Mouse (Mus musculus) megakaryocyte, embryonic 14.5 days (primary cell): Measurements from ENCODE around the gene Qdpr.

ENCODE experiments used
- FLI1 ChIP-seq: IDR thresholded peaks from 2 replicates; pipeline ENCODE4 v1.6.1; 2012; ENCODE audit warnings: low read length, inconsistent platforms, mixed read lengths
- GATA1 ChIP-seq: IDR thresholded peaks from 3 replicates; pipeline ENCODE4 v1.6.1; 2012; ENCODE audit warnings: mixed read lengths, low read length, inconsistent platforms, borderline replicate concordance

GRCm38 (mm10) chr5:45474215-45474614 lies 24.2 kb upstream of the Qdpr start:
- no peak for TF ChIP-seq GATA1
- TF ChIP-seq FLI1 = no peak
